In the genomic region with DNA sequence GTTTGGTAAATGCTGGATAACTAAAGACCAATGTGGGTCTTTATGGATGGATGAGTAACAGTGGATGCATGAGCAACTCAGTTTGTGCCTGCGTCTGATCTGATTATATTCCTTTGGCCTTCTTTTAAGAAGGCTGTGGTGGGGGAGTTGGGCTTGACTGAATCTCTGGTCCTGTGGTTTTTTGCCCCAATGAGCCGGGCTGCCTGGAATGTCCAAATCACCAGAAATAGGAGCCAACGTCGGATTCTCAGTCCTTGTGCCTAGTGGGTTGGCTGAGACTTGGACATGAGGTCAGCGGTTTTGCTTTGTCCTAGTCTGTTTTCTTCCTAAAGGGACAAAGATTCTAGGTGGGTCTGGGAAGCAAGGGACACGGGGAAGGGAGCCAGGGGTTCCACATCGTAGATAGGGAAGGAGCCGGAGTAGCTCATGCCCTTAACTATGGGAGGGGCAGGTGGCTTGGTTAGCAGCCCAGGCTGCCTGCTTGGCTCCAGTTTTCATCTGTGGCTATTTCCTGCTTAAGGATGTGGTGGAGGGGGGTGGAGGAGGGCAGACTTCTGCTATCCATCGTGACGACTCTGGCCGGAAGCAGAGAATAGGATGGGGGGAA, we compare ENCODE assay signal across 9 mouse cellular contexts. TPM values are rescaled to one million over a fixed set of nuclear protein-coding genes. Genes with fewer than 3 reads are reported as not detected.
DNase-seq lines count a peak whose midpoint lies in the region; ATAC-seq and TF ChIP-seq lines count a peak whose summit lies in the region.
"Had no signal": no experiment of that assay in that cellular context is flagged by ENCODE, and none has a peak within 500 bp of the region (broad histone marks: within the 10 kb centered on the region; RNA-seq: fewer than 3 reads in every experiment).

No protein-coding gene starts in this region.

- H3K9me3 ChIP-seq in midbrain, embryonic 13.5 days = no peaks in the 10 kb centered on the region
- H3K9me3 ChIP-seq: hindbrain, embryonic 15.5 days had no signal

- TF ChIP-seq POLR2A in myocyte (IDR thresholded peaks at IDR 0.05; ENCODE audit: insufficient read length, low read depth) = peak; percentile 42

- H3K27me3 ChIP-seq in myocyte (ENCODE audit: control insufficient read depth, insufficient read depth, insufficient read length) = no peaks in the 10 kb centered on the region
- H3K27me3 ChIP-seq in midbrain, embryonic 13.5 days = peaks cover 16% of the 10 kb centered on the region

- no peak overlapping the region for H3ac ChIP-seq in myocyte (ENCODE audit: control insufficient read depth, insufficient read length)

- 80% methylated on average over 11 of the region's 11 CpGs for WGBS in midbrain, embryonic 13.5 days

- DNase-seq in cerebellum, adult 11-12 months = peak; percentile 22
- DNase-seq in heart, adult 8-10 months (ENCODE audit: low spot score) = peak; percentile 72
- peak; percentile 73 for DNase-seq in kidney, postnatal 10 days
- no peak for DNase-seq in thymus, postnatal 0 days (ENCODE audit: low spot score)
- no peak for DNase-seq in spleen, adult 18-20 months

- H3K79me2 ChIP-seq in myocyte (ENCODE audit: control insufficient read depth, insufficient read depth) = peaks cover 17% of the 10 kb centered on the region

- no peak for ATAC-seq in cerebellum, adult (ENCODE audit: insufficient number of reproducible peaks, low FRiP score, low TSS enrichment)
- no peak for ATAC-seq in midbrain, embryonic 13.5 days

- no peak overlapping the region for H3K9ac ChIP-seq in midbrain, embryonic 13.5 days (replicated peaks)
- H3K9ac ChIP-seq: hindbrain, embryonic 15.5 days had no signal

- H3K4me3 ChIP-seq in myocyte = peak overlapping the region; percentile 38
- no peak overlapping the region for H3K4me3 ChIP-seq in midbrain, embryonic 13.5 days (replicated peaks)
- H3K4me3 ChIP-seq: hindbrain, embryonic 15.5 days had no signal

- peaks cover 1% of the 10 kb centered on the region for H3K36me3 ChIP-seq in myocyte (ENCODE audit: control insufficient read depth, insufficient read depth)
- peaks cover 12% of the 10 kb centered on the region; the same call in 1 of the 2 replicates for H3K36me3 ChIP-seq in midbrain, embryonic 13.5 days
- H3K36me3 ChIP-seq: hindbrain, embryonic 15.5 days had no signal

- peaks cover 43% of the 10 kb centered on the region for H3K4me1 ChIP-seq in midbrain, embryonic 13.5 days (replicated peaks)

- H3K27ac ChIP-seq in midbrain, embryonic 13.5 days = no peak overlapping the region
- H3K27ac ChIP-seq: hindbrain, embryonic 15.5 days had no signal

- peak overlapping the region; percentile 70 for H3K4me2 ChIP-seq in myocyte (ENCODE audit: low read depth)
- H3K4me2 ChIP-seq in midbrain, embryonic 13.5 days (replicated peaks) = no peak overlapping the region
- H3K4me2 ChIP-seq: hindbrain, embryonic 15.5 days had no signal

TF ChIP-seq in myocyte, 11 proteins besides CTCF, POLR2A, EP300 and RAD21:
- TF ChIP-seq REST (IDR thresholded peaks at IDR 0.05; ENCODE audit: insufficient read depth, insufficient read length) = no peak
- TF ChIP-seq MYOG (IDR thresholded peaks at IDR 0.05; ENCODE audit: control insufficient read depth in 1 of 3, insufficient read depth in 1 of 3, insufficient read length in 2 of 3, low read depth in 2 of 3) = peak in 1 of 3 experiments; percentile 21
- TF ChIP-seq MYOD1 (IDR thresholded peaks at IDR 0.05; ENCODE audit: control insufficient read depth in 1 of 3, insufficient read length in 2 of 3, low read depth in 2 of 3) = peak in 1 of 3 experiments; percentile 14

RNA-seq across cellular contexts. Expression of gene Mxra8, which starts 2.0 kb away (rescaled TPM):
- 10 to 100 TPM; 19.7 to 30.4 (median 24.4) TPM for total RNA-seq in heart, adult 8-10 months (2022)
- polyA plus RNA-seq in myocyte (2012; fragmentation: generic; extraction: Trizol) = 87.5 TPM
- polyA plus RNA-seq in thymus, postnatal 0 days (2015; fragmentation: Nextera tagmentation; extraction: Ambion mirVana) = 15.1 and 18.1 TPM in 2 replicates
- 17.9 and 22.2 TPM in 2 replicates for polyA plus RNA-seq in midbrain, embryonic 13.5 days (2015; fragmentation: Nextera tagmentation; extraction: Ambion mirVana)

RNA-seq across cellular contexts. Expression of gene Aurkaip1, which starts 6.4 kb away (rescaled TPM):
- total RNA-seq in heart, adult 8-10 months (2022) = 100 to 1,000 TPM; 112 to 128 (median 117) TPM
- 152 TPM for polyA plus RNA-seq in myocyte (2012; fragmentation: generic; extraction: Trizol)
- 187 and 198 TPM in 2 replicates for polyA plus RNA-seq in thymus, postnatal 0 days (2015; fragmentation: Nextera tagmentation; extraction: Ambion mirVana)
- 140 and 146 TPM in 2 replicates for polyA plus RNA-seq in midbrain, embryonic 13.5 days (2015; fragmentation: Nextera tagmentation; extraction: Ambion mirVana)

RNA-seq across cellular contexts. Expression of gene Dvl1, which starts 9.7 kb away (rescaled TPM):
- 10 to 100 TPM; 41.3 to 50.7 (median 49.8) TPM for total RNA-seq in heart, adult 8-10 months (2022)
- polyA plus RNA-seq in myocyte (2012; fragmentation: generic; extraction: Trizol) = 98.4 TPM
- polyA plus RNA-seq in thymus, postnatal 0 days (2015; fragmentation: Nextera tagmentation; extraction: Ambion mirVana) = 5.7 and 7.6 TPM in 2 replicates
- 8.1 and 8.4 TPM in 2 replicates for polyA plus RNA-seq in midbrain, embryonic 13.5 days (2015; fragmentation: Nextera tagmentation; extraction: Ambion mirVana)

RNA-seq across cellular contexts. Expression of gene Ccnl2, which starts 25.2 kb away (rescaled TPM):
- total RNA-seq in heart, adult 8-10 months (2022) = 10 to 100 TPM; 20.3 to 30.7 (median 26.2) TPM
- polyA plus RNA-seq in myocyte (2012; fragmentation: generic; extraction: Trizol) = 24.7 TPM
- polyA plus RNA-seq in thymus, postnatal 0 days (2015; fragmentation: Nextera tagmentation; extraction: Ambion mirVana) = 139 and 162 TPM in 2 replicates
- polyA plus RNA-seq in midbrain, embryonic 13.5 days (2015; fragmentation: Nextera tagmentation; extraction: Ambion mirVana) = 182 and 189 TPM in 2 replicates

RNA-seq across cellular contexts. Expression of gene Tas1r3, which starts 25.7 kb away (rescaled TPM):
- total RNA-seq in heart, adult 8-10 months (2022) = under 1 TPM; 0.17 to 0.19 (median 0.19) TPM
- 0.17 TPM for polyA plus RNA-seq in myocyte (2012; fragmentation: generic; extraction: Trizol)
- 0.16 and 0.28 TPM in 2 replicates for polyA plus RNA-seq in thymus, postnatal 0 days (2015; fragmentation: Nextera tagmentation; extraction: Ambion mirVana)
- polyA plus RNA-seq in midbrain, embryonic 13.5 days (2015; fragmentation: Nextera tagmentation; extraction: Ambion mirVana) = 0.80 and 0.83 TPM in 2 replicates

Comparison
In these comparisons a context has a peak if more than half of its experiments do, and no peak if none do; other contexts are left out.
1. DNase-seq: peak in cerebellum, adult 11-12 months (single experiment), heart, adult 8-10 months (single experiment) and kidney, postnatal 10 days (single experiment); none in thymus, postnatal 0 days (single experiment) and spleen, adult 18-20 months (0 of 2).
2. RNA of gene Dvl1, which starts 9.7 kb away (polyA plus RNA-seq): 98.4 TPM in myocyte (single experiment); 8.1 to 8.4 TPM in midbrain, embryonic 13.5 days and 5.7 to 7.6 TPM in thymus, postnatal 0 days; every median in the first group is over 10 times any median in the second.